Mouse (Mus musculus): Measurements from ENCODE around the gene BC024978.

DNA sequence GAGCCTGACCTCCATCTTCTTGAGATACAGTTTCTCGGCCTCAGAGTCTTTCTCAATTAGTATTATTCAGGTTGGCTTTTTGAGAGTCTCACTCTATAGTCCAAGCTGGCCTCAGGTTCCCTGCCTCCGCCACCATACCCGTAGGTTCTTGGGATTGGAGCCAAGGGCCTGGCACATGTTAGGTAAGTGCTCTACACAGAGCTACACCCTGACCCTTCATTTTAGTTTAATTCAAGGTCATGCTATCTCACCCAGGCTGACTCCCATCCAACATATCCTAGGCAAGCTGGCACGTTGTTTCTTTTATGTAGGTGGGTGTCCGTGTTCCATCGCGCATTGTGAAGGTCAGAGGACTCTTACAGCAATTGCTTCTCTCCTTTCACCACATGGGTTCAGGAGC lies 20.7 kb upstream of the BC024978 start:
- TF ChIP-seq CTCF (IDR thresholded peaks at IDR 0.05) (no peak), EP300 (IDR thresholded peaks at IDR 0.05) (no peak)

Data from lung, postnatal 0 days (tissue).